Mouse (Mus musculus) ZHBTc4 (cell line): ENCODE measurements around the gene Nudt5.
"Not testable (repeated sequence)": the region's sequence is repeated elsewhere in the genome, so short reads cannot be mapped to it uniquely, and the experiment has no call there.

ENCODE experiments used
- DNase-seq: peaks from one replicate; pipeline ENCODE4 v3.0.0-alpha.2; 2011; ENCODE audit warnings: low read depth, low spot score

Gene Nudt5

DNA sequence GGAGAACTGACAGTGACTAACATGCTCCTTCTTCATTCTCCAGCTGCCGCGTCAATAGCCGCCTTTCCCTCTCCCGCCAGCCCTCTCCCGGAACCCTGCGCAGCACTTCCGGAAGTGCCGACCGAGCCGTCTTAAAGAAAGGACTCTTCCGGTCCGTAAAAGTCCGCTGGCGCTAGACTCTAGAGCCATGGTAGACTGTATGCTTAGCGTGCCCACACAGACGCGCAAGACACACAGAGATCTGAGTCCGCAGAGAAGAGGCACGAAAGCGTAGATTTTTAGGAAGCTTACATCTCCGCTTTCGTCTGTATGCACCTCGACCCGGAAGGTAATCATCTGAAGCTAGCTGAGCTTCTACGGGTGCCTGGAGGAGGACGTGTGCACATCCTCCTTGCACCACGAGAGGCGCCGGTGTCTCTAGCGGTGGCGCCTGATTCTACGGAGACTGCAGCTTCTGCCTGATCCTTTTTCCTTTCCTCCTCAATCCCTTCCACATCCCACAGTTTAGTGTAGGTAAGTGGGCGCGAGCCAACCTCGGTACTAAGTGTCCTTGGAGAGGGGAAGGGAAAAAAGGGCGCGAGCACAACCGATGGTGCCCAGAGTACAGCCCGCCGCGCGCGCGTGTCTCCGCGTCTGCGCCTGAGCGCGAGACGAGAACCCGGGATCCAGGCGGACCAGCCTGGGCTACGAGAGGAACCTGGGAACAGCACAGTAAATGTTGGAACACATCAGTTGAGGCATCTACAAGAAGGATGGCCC, at the start of gene Nudt5, which contains the start of gene Cdc123:
Gene Nudt5, plus strand, starts transcription at position 147 of the 759 bp plus-strand sequence.
Gene Cdc123, minus strand, starts transcription at position 292 of the 759 bp plus-strand sequence.
- peak; percentile 94 for DNase-seq

DNA sequence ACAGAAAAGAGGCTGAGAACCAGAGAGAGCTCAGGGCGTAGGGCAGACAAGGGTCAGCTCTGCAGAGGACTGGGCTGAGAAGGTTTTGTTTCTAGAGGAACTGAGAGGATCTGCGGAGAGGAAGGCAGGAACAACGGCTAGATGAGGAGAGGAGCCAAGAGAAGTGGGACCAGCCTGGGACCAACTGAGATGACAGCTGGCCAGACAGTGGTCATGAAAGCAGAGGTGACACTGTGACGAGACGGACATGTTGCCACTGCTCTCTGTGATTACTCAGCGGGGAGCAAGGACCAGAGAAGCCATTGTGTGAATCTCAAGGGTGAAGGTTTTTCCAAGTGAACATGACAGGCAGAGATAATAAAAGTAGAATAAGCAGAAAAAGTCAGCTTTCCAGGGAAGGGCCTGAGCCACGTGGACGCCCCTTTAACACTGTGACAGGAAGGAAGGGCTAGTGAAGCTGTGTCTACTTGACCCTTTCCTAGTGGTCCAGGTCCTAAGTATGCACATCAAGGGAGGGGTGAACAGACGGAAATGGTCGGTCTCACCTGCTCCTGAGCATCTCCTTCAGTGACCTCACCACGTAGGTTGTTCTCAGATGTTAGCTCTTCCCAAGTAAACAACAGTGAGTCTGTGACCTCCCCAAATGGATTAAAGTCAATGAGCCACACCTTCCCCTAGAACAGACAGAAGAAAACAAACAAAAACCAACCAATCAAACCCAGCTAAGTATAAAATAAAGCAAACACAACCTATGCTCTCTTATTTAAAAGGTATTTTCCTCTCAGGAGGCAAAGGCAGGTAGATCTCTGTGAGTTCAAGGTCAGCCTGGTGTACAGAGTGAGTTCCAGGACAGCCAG, 46.8 kb upstream of the Nudt5 start:
- peak; percentile 54 for DNase-seq

- DNase-seq: peak; percentile 84
Observed at GRCm38 (mm10) chr2:5801182-5801640, 43.6 kb upstream of the Nudt5 start.

GRCm38 (mm10) chr2:5801927-5802590, 42.8 kb upstream of the Nudt5 start:
- DNase-seq: no peak

DNA sequence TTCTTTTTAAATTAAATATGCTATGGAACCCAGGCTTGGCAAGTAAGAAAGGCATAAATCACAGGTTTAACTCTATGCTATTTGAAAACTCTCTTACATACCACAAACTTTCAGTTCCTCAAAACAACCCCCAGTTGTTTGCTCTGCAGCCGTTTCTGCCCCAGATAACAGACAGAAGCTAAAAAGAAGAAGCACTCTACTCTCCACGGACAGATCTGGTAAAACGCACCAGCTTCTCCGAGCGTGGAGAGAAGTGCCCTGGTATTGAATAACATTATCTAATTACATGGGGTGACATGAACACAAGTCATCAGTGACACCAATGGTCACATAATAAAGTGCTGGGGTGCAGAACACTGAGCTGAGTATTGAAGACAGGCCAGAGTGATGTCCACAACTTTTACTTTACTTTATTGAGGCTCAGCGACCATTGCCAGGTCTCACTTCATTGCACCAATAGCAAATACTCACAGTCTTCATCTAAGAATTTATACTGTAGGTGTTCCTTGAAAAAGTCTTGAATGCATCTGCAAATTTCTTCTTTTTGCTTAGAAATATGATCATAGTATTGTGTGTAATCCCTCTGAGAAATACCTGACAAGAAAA, 40.3 kb upstream of the Nudt5 start:
- DNase-seq: no peak

- no peak for DNase-seq
Observed at GRCm38 (mm10) chr2:5805228-5805627, 39.6 kb upstream of the Nudt5 start.

DNA sequence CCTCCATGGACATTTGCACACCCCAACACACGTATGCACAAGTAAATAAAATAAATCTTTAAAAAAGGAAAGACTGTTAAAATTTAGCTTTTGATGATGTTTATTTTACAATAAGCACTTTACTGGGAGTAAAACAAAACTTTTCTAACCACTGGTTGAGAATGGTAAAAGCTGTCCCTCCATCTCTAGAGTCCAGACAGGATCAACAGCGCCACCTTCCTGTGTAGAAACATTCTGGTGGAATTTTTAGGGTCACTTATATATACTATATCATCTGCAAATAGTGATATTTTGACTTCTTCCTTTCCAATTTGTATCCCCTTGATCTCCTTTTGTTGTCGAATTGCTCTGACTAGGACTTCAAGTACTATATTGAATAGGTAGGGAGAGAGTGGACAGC, 38.6 kb upstream of the Nudt5 start:
- DNase-seq: not testable (repeated sequence)

DNA sequence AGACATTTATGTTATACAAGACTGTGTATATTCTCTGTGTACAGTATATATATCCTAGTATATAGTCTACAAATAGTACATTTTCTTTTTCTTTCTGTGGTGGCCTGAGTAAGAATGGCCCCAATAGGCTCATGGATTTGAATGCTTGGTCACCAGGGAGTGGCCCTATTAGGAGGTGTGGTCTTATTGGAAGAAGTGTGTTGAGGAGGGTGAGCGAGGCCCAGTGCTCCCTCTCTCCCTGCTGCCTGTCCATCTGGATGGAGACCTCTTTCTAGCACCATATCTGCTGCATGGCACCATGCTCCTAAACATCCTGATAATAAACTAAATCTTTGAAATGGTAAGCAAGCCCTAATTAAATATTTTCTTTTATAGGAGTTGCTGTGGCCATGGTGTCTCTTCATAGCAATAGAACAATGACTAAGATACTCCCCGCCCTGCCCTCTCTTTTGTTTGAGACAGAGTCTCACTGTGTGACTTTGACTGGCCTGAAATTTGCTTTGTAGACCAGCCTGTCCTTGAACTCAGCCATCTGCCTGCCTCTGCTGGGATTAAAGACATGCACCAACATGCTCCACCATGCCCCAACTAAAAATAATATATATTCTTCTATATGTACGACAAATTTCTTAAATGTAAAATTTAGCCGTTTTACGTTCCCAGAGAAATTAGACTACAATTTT, 34.6 kb upstream of the Nudt5 start:
- DNase-seq: peak; percentile 75

GRCm38 (mm10) chr2:5811235-5811782, 33.5 kb upstream of the Nudt5 start:
- no peak for DNase-seq

- peak; percentile 42 for DNase-seq
Observed at GRCm38 (mm10) chr2:5821264-5821663, 23.6 kb upstream of the Nudt5 start.

DNA sequence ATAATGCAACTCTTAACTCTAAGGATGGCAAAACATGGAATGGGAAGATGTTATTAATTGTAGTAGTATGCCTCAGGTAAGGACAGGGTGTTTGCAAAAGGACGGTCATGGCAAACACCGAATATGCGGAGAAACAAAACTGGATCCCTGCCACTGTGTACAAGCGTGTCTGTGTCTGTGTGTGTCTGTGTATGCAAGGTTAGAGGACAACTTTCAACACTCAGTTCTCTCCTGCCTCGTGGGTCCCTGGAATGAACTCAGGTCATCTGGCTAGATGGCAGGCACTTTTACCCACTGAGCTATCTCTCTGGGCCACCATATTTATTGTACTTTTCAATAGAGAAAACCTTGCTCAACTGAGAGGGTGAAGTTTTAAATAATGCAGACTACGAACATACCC, 22.4 kb upstream of the Nudt5 start:
- no peak for DNase-seq

DNA sequence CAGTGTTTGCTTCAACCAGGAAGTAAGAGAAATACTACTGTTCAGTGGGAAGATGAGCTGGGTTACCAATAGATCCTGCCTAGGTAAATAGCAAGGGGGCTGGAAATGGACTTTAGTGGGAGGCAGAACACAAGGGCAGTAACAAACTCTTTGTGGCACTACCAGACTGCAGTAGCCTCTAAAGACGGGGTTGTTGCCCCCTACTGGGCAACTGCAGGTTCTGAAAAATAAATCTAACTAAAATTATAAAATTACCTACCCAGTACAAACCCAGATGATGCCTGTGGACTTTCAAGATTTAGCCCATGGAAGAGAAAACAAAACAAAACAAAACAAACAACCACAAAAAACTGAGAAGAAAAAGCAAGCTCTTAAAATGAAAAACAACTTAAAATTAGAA, 20.6 kb upstream of the Nudt5 start:
- peak; percentile 43 for DNase-seq

DNA sequence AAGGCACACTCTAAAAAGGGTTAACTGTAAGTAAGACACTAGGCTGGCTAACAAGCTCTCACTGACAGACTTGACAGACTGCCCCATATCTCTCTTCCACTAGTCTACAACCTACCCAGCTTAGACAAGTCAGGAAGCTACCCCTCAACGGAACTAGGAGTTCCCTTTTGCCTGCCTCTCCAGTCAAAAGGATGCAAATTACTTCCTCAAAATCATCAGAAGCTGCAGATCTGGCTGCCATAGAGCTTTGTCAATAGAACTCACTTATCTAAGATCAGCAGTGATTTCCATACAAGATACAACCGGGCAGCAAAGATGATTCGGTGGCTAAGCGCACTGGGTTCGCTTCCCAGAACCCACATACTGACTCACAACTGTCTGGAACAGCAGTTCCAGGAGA, 20.1 kb upstream of the Nudt5 start:
- DNase-seq: no peak

GRCm38 (mm10) chr2:5825265-5825913, 19.4 kb upstream of the Nudt5 start:
- no peak for DNase-seq

DNA sequence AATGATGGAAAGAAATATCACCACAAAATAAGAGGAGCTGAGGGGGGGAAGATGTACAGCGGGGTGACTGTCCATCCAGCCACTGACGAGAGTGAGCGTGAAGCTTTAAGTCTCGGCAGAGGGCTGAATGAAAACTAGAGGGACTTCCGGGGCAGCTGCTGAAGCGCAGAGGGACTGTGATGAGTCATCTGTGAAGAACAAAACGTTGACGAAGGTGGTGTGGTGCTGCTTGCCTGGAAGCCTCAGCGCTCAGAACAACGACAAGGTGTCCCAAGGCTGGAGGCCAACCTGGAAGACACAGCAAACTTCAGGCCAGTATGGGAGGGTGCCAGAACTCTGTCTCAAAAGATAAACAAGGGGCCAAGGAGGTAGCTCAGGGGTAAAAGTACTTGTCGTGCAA, 4.0 kb upstream of the Nudt5 start:
- no peak for DNase-seq

DNA sequence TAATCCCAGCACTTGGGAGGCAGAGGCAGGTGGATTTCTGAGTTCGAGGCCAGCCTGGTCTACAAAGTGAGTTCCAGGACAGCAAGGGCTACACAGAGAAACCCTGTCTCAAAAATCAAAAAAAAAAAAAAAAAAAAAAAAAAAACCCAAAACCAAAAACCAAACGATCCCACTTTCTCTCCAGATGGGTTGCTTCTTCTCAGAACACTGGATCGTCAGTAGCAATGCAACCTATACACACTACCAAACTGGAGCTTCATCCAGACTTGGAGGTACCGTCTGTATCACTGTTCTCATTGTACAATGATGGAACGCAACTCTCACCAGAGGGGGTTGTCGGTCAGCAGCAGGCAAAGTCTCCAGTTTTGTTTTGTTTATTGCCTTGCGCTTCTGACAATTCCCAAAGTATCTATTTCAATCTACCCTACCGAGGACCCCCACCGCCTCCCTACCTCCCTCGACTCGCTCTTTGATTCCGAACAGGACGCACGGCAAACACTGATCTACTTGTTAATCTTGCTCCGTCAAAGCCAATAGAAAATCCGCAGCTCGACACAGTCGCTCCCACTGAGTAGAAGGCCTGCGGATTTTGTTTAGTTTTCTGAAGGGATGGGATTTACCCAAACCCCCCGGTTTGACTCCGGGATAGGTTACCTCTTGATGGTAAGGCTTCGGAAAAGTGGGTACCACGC, 492 bp upstream of the Nudt5 start:
- no peak for DNase-seq

DNA sequence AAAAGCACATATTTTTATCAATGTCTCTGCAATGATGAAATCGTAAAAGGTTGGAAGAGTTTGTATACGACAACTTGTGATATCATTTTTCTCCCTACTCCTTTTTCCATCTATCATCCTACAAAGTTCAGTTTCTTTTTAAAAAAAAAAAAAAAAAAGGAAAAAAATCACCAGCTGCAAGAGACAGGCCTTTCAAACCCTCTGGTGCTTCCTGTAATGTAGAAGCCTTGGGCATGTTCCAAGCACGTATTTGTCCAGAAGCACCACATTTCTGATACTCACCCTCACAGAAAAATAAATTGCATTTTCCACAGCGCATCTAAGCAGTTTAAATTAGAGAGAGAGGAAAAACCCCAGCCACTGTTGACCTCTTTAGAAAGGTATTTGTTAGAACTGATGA, 1.0 kb downstream of the Nudt5 start:
- no peak for DNase-seq

- DNase-seq: no peak
Observed at GRCm38 (mm10) chr2:5851116-5851515, 6.3 kb downstream of the Nudt5 start.

- no peak for DNase-seq
Observed at GRCm38 (mm10) chr2:5851866-5852265, 7.0 kb downstream of the Nudt5 start.

- no peak for DNase-seq
Observed at GRCm38 (mm10) chr2:5862834-5863233, 18.0 kb downstream of the Nudt5 start, which contains the start of gene Gm13199. TSS of gene Gm13199 (minus strand) at chr2:5862934.
